Mouse (Mus musculus): ENCODE measurements at regions not wholly inside any gene's neighbourhood (a gene's known extent, or its start where the extent isn't known, plus 50 kb on each side); places are given as distances from the start of the nearest gene placed in this dataset.

DNA sequence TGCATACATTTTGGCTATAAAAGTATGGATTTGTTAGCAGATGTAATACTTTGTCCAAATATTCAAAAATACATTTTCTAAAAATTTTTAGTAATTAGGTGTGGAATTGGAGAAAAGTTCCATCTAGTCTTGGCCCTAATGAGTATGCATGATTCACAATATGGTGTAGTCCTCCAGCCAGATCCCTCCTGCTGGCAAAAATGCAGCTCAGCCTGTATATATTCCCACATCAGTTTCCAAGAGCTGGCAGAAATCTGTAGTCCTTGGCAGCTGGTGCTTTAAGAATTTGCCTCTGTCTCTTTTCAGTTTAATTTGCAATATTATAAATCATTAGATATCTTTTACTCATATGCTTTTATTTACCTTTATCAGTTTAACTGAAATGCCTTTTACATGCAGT lies 1358.3 kb downstream of the Lrfn5 start:
- no peak for DNase-seq

DNA sequence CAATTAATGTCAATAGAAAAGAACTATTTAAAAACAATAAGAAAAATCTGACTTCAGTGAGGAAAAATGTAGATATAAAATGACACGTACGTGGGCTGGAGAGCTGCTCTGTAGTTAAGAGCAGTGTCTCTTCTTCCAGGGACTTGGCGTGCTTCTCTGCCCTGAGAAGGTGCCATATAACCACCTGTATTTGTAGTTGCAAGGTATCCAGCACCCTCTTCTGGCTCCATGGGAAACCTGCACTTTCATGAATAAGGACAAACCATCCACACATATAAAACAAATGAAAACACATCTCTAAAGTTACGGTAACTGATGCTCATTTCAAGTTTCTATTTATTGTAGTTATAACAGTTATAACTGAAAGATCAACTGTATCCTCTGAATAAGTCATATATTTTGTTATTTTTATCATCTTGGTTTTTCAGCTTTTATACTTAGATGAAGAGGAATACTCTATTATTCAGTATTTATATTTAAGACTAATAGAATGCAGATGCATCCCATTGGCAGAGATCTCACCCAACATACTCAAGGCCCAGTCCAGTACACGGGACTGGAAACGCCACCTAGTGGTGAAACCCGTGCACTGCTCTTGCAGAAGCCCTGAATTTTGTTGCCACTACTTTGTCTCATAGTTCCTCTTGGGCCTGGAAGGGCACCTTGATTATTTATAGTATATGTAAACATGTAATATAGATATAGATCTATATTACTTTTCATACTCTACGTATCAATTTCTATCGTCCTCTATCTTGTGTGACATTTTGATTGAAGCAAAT lies 1370.1 kb downstream of the Lrfn5 start:
- DNase-seq, result peak; percentile 13

Data from adrenal gland, postnatal 10 days (tissue).